Mouse (Mus musculus): ENCODE measurements around the gene Lrrc36.

Gene Lrrc36

GRCm38 (mm10) chr8:105433021-105433420 lies 19.6 kb downstream of the Lrrc36 start:
- no peak for DNase-seq

DNA sequence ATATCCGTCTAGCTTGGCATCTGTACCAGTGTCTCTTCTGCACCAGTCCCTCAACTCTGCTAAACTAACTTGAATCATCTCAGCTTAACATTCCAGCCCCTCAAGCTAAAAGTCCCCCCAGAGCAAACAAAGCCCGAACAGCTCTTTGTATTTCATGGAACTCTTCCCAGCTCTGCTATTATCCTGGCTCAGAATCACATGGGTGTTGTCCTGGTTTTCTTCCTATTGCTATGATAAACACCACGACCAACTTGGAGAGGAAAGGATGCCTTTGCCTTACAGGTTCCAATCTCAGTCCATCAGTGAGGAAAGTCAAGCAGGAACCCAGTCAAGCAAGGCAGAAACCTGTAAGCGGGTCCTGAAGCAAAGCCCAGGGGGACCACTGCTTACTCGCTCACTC lies 20.1 kb downstream of the Lrrc36 start:
- DNase-seq: no peak

DNA sequence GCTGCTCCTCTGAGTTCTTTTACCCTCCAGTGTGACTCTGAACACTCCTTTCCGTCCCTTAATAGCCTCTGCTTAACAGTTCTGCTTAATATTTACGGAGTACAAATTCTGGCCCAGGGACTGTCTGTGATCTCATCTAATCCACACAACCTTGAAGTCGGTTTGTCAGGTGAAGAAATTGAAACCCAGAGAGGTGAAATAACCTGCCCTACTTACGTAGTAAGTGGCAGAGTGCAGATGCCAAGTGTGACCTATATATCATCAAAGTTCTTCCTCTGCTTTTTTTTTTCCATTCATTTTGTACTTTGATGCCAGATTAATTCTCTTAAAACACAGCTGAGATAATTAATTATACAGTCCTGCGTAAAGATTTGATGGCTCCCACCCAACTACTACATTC lies 20.8 kb downstream of the Lrrc36 start:
- no peak for DNase-seq

DNA sequence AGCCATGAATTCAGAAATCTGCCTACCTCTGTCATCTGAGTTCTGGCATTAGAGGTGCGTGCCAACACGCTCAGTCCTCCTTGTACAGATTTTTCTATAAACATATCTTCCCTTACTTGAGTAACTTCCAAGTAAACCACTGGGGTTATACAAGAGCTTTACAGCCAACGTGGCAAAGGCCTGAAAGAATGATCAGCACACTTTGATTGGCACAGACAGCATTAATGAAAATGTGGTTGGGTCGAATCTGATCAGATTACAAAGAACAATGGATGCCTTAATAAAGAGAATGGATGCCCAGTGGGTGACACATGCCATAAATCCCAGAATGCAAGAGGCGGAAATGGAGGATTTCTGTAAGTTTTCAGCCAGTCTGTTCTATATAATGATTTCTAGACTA lies 22.8 kb downstream of the Lrrc36 start:
- DNase-seq: no peak

- no peak for DNase-seq
Measured at GRCm38 (mm10) chr8:105437078-105437748, 23.8 kb downstream of the Lrrc36 start.

DNA sequence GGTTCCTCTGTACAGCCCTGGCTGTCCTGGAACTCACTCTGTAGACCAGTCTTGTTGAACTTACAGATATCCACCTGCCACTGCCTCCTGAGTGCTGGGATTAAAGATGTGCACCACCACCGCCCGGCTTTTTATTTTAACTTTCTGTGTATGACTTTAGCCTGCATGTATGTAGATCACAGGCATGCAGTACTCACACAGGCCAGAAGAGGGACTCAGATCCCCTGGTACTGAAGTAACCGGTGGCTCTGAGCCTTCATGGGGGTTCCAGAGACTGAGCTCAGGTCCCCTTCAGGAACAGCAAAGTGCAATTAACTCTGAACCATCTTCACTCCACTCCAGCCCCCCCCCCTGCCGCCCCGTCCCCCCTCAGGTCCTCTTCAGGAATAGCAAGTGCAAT lies 25.5 kb downstream of the Lrrc36 start:
- no peak for DNase-seq

- DNase-seq: no peak
Measured at GRCm38 (mm10) chr8:105441433-105441832, 28.1 kb downstream of the Lrrc36 start.

- DNase-seq: no peak
Measured at GRCm38 (mm10) chr8:105442661-105443060, 29.3 kb downstream of the Lrrc36 start.

- no peak for DNase-seq
Measured at GRCm38 (mm10) chr8:105445296-105446126, 32.1 kb downstream of the Lrrc36 start.

- no peak for DNase-seq
Measured at GRCm38 (mm10) chr8:105446127-105446552, 32.8 kb downstream of the Lrrc36 start.

GRCm38 (mm10) chr8:105448188-105448587 lies 34.8 kb downstream of the Lrrc36 start:
- DNase-seq: no peak

- no peak for DNase-seq
Measured at GRCm38 (mm10) chr8:105448596-105448995, 35.2 kb downstream of the Lrrc36 start.

DNA sequence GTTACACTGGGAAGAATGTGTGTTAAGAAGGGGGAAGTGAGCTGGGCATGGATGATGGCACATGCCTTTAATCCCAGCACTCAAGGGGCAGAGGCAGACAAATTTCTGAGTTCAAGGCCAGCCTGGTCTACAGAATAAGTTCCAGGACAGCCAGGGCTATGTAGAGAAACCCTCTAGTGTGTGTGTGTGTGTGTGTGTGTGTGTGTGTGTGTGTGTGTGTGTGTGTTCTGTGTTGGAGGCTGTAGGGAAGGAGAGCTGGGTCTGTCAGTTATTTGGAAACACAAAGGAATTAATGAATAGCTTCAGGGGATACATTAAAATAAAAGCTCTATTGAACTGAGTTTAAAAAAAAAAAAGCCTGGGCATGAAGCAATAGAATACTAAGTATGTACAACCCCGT lies 37.6 kb downstream of the Lrrc36 start:
- DNase-seq: no peak

DNA sequence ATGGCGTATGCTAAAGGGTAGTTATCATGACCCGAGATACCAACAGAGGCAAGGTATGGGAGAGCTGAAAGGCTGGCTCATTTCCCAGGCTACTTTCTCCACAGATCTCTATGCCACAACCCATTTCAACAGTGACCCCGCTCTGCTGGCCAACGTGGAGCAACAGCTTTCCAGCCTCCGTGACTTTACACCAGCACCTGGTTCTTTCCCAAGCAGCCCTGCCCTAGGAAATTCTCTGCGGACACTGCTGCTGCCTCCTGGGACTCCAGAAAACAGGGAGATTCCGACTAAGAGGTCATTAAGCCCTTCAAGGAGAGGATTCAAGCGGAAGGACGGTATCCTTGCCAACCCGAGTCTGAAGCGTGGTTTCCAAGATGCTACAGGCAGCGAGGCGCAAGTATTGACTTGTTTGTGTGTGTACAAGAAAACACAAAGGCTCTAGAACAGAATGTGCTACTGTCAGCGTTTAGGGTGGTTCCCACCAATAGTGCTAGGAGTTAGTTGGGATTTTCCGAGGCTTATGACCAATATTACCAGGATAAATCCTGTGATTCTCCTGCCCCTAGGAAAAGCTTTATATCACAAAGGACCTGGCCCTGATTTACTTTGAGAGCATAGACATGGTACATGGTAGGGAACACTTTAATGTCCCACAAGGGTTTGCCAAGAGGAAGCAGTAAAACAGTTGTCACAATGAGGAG lies 38.7 kb downstream of the Lrrc36 start:
- DNase-seq: no peak

- DNase-seq: no peak
Measured at GRCm38 (mm10) chr8:105453296-105453695, 39.9 kb downstream of the Lrrc36 start.

- DNase-seq: no peak
Measured at GRCm38 (mm10) chr8:105454088-105454487, 40.7 kb downstream of the Lrrc36 start.

DNA sequence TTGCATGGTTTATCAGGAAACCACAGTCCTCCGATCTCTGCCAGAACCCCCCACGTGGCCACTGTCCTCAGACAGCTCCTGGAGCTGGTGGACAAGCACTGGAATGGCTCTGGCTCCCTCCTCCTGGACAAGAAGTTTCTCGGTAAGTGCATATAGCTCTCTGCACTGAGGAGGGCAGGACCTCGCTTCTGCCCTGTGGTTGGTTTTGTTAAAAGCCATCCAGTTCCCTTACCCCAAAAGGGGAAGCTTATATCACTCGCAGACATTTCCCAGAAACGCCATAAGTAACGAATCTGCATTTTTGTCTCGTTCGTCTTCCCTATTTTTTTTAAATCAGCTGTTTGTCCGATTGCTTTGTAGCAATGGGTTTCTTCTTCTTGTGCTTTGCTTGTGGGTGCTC lies 41.8 kb downstream of the Lrrc36 start:
- DNase-seq: no peak

DNA sequence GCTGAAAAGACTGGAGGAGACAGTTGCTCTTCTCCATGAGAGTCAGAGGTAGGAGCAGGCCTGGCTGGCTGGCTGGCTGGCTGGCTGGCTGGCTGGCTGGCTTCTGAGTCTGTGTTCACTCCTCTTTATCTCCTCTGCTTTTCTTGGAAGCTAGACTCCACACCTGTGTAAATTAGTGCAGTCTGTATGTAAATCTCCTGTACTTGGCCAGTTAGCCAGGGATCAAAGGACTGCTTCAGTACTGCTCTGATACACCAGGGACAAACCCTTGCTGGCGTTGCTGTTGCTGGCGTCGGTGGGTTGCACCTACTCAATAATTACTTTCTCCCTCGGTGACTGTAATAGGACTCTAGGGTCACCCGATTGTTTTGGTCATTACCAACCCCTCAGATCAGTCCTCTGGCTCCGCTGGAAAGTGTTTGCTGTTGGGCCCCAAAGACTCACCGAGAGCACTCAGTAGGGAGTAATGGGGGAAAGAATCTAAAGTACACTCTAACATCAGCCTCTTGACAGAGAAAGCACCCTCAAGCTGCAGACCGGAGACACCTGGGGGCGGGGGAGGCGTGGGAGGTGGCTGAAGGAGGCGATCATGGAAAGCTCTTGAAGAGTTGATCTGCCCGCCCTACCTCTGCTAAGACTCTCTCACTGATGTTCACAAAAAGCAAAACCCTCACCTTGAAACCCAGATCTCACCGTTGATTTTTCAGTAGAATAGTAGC lies 47.9 kb downstream of the Lrrc36 start:
- no peak for DNase-seq

DNA sequence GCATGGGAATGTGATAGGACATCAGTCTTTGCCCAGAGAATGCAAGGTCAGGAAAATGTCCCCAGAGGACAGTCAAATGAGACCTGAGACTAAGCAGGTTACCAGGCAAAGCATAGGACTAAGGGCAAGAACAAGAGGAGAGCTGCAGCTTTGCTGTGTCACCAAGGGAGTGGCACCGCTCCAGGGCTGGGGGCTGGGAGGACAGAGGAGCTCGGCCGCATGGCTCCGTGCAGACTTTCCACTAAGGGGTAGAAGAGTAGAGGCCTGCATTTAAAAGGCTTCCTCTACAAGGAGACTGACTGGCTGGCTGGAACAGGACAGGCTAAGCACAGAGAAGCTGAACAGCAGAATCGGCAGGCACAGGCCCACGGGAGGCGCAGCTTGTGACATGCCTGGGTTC lies 51.2 kb downstream of the Lrrc36 start:
- peak; percentile 43 for DNase-seq

- no peak for DNase-seq
Measured at GRCm38 (mm10) chr8:105466246-105466645, 52.9 kb downstream of the Lrrc36 start.

DNA sequence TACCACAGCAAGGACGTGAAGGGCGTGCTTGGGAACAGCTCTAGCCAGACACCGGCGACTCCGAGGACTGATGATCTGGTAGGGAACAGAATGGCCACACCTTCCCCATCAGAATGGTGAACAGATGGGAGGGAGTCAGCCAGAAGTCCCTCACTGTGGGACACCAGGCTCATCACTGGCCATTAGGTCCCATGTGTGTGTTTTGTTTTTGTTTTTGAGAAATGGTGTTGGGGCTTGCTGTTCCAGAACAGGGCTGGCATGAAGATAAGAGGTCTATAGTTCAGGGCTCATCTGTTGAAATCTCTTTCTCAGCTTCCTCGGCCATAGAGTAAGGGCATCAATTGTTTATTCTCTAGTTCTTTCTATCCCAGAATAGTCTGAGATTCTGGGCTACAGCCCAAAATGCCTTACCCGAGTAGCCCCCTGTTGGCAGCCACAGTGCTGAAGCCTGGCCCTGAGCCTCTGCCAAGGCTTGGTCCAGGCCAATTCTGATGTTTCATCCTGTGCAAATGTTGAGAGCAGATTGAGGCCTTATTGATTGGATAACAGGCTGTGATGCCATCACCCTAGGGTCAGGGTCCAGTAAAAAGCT lies 53.4 kb downstream of the Lrrc36 start:
- DNase-seq: peak; percentile 86

- peak; percentile 55 for DNase-seq
Measured at GRCm38 (mm10) chr8:105467396-105467985, 54.1 kb downstream of the Lrrc36 start.

Measured in cerebellum, adult 11 months (tissue).